Mouse (Mus musculus) G1E (cell line): ENCODE results near the gene Ptprj.

Experiments used
- CTCF ChIP-seq: IDR thresholded peaks from 2 replicates; pipeline ENCODE4 v1.5.1; 2012; ENCODE audit warnings: low read depth, low read length, inconsistent platforms, mixed read lengths
- GATA1 ChIP-seq: IDR thresholded peaks from 2 replicates; pipeline ENCODE4 v1.6.1; 2012; ENCODE audit warnings: borderline replicate concordance, low read length, inconsistent platforms, mixed read lengths
- GATA2 ChIP-seq: IDR thresholded peaks from 2 replicates; pipeline ENCODE4 v1.6.1; 2012; ENCODE audit warnings: low read depth, low read length, inconsistent platforms, borderline replicate concordance
- POLR2AphosphoS5 ChIP-seq: IDR thresholded peaks from 2 replicates; pipeline ENCODE4 v1.6.1; 2012; ENCODE audit warnings: low read depth, low read length, inconsistent platforms; ENCODE audit not compliant: insufficient replicate concordance
- TAL1 ChIP-seq: conservative IDR thresholded peaks from 2 replicates; pipeline ENCODE4 v1.6.1; 2012; ENCODE audit warnings: low read depth, low read length, inconsistent platforms, mixed read lengths

- TF ChIP-seq CTCF, result no peak
- no peak for TF ChIP-seq TAL1
- no peak for TF ChIP-seq GATA1
- no peak for TF ChIP-seq POLR2AphosphoS5
- TF ChIP-seq GATA2, result no peak
These were observed 9.6 kb downstream of the Ptprj start for GRCm38 (mm10) chr2:90570871-90571270.
